Mouse (Mus musculus): ENCODE data around the gene Tcf12. TPM values are rescaled to one million over a fixed set of nuclear protein-coding genes. Genes with fewer than 3 reads are reported as not detected.

Tcf12 gene
- total RNA-seq, 2 experiments from 2014 or later: 41.0 to 50.0 TPM

DNA sequence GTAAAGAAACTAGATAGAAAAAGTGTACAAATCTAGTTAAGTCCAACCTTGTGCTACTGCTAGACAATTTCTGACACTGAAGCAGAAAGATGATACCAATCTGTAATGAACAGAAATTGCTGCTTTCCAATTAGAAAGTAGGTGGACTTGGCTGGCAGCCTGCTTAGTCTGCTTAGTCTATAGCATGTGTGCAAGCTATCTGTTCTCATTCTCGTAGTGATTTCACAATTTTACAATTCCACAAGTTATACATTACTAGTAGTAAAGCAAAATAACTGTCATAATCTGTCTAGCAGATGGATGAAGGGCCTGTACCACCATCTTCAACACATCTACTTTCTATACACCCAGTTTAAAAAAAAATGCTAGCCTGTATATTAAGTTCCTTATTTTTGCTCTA lies 175.5 kb downstream of the Tcf12 start:
- DNase-seq (ENCODE audit: extremely low spot score in 1 of 2, low spot score in 2 of 2): no peak
- intact Hi-C loops (cut with DNase I): no loop called here

DNA sequence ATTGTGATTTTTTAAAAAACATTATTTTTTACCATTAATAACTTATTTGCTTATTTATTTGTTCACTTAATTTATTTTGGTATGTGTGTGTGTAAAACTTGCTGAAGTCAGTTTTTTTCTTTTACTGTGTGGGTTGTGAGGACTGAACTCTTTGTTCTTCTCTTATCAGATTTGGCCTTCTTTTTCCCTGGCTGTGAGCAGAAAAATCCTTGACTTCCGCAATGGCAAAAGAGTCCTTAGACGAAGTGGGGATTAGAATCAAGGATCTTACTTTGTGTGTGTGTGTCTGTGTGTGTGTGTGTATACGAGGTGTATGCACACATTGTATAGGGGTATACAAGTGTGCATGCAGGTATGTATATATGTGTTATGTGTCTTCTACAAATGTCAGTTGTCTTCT lies 176.8 kb downstream of the Tcf12 start:
- no peak for DNase-seq (ENCODE audit: extremely low spot score in 1 of 2, low spot score in 2 of 2)
- intact Hi-C loops (cut with DNase I): no loop called here

- DNase-seq (ENCODE audit: extremely low spot score in 1 of 2, low spot score in 2 of 2): no peak
- intact Hi-C loops (cut with DNase I): no loop called here
Observed at GRCm38 (mm10) chr9:71931965-71932364, 179.7 kb downstream of the Tcf12 start.

DNA sequence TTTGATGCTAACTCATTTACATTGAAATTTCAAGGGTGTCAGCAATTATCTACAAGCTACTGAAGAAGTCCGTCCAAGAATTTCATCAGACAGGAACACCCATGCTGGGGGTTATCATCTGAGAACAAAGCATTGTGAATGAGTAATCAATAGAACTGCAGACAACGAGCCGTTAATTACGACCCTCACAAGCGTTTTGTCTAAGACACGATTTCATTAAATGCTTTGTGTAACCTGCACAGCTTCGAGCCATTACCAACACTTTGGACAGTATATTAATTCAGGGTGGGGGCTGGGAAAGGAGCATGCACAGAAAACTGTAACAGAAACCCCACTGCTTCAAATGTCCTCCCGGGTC lies 180.3 kb downstream of the Tcf12 start:
- DNase-seq (ENCODE audit: extremely low spot score in 1 of 2, low spot score in 2 of 2): no peak
- intact Hi-C loops (cut with DNase I): no loop called here

GRCm38 (mm10) chr9:71930431-71931357 lies 181.0 kb downstream of the Tcf12 start:
- intact Hi-C loops (cut with DNase I): no loop called here
- DNase-seq (ENCODE audit: extremely low spot score in 1 of 2, low spot score in 2 of 2): no peak

DNA sequence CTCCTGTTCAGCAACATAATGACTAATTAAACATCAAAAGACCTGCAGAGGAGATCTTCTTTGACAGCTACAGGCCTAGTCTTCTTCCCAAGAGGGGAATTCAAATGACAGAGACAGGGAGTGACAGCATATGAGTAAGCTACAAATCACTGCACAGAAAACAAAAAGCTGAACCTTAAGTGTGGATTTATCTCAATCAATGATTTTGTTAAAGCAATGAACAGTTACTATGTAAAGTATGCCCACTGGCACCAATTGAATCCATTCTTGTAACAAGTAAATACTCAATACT lies 195.1 kb downstream of the Tcf12 start:
- DNase-seq (ENCODE audit: extremely low spot score in 1 of 2, low spot score in 2 of 2): no peak
- intact Hi-C loops (cut with DNase I): no loop called here

DNA sequence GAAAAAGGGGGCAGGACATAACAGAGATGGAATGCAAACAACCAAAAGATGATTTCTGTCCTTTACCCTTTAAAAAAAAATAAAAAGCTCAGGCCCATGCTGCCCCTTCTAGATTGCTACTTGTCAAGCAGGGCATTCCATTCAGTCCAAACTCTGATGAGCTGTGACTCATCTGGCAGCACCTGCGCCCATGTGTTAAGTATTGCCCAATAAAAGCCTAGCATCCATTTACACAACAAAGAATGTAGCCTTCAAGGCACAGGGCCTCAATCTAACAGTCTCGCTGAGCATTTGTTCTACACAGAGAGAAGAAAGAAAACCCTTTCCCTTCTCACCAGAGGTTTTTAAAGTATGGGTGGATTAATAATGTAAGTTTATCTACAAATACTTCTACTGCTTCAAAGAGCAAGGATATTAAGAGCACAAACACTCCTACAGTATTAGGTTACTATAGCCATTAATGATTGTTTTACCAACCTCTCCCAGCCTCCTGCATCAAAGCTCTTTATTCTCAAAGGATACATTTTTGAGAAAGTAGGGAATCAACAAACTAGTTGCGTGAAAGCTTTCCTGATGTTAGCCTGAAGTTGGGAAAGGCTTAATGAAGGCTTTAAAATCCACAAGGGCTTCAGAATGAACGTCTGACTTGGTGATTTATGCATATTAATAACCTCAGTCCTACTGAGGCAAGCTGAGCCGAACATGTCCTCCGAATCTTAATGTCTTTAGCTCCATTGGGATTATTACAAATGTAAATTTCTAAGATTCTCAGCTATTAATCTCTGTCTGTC lies 195.6 kb downstream of the Tcf12 start:
- intact Hi-C loops (cut with DNase I): no loop called here
- no peak for DNase-seq (ENCODE audit: extremely low spot score in 1 of 2, low spot score in 2 of 2)

DNA sequence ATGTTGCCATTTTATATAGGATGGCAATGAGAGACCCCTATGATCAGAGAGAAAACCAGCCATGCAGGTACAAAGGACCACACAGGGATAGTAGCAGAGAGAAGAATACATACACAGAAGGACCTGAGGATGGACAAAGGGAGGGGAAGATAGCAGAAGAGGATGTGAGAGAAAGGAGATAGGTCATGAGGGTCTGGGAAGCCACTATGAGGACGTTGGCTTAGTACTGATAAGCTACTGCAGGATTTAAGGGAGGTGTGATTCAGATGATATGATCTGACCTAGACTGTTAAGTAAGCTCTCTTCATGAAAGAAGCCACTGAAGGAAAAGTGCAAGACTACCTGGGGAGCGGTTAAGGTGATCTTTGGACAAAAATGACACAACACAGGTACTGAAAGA lies 205.1 kb downstream of the Tcf12 start:
- intact Hi-C loops (cut with DNase I): no loop called here
- no peak for DNase-seq (ENCODE audit: extremely low spot score in 1 of 2, low spot score in 2 of 2)

DNA sequence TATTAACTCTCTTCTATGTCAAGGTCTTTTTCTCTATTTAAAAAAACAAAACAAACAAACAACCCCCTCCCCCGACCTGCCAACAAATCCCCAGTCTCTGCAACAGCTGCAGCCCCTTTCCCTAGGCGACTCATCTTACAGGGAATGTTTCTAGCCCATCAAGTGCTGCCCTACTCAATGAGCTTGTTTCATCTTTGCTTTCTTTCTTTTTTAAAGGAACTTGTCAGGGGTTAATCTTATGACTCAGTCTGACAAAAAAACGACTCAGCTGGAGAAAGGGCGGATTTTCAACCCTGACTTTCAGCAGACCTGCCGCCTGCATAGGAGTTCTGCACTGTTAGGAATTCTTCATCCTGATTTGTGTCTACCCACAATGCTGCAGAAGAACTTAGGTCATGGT lies 212.8 kb downstream of the Tcf12 start:
- DNase-seq (ENCODE audit: extremely low spot score in 1 of 2, low spot score in 2 of 2): no peak
- intact Hi-C loops (cut with DNase I): no loop called here

GRCm38 (mm10) chr9:71897399-71897798 lies 214.3 kb downstream of the Tcf12 start:
- DNase-seq (ENCODE audit: extremely low spot score in 1 of 2, low spot score in 2 of 2): peak; percentile 12 to 25
- intact Hi-C loops (cut with DNase I): no loop called here

DNA sequence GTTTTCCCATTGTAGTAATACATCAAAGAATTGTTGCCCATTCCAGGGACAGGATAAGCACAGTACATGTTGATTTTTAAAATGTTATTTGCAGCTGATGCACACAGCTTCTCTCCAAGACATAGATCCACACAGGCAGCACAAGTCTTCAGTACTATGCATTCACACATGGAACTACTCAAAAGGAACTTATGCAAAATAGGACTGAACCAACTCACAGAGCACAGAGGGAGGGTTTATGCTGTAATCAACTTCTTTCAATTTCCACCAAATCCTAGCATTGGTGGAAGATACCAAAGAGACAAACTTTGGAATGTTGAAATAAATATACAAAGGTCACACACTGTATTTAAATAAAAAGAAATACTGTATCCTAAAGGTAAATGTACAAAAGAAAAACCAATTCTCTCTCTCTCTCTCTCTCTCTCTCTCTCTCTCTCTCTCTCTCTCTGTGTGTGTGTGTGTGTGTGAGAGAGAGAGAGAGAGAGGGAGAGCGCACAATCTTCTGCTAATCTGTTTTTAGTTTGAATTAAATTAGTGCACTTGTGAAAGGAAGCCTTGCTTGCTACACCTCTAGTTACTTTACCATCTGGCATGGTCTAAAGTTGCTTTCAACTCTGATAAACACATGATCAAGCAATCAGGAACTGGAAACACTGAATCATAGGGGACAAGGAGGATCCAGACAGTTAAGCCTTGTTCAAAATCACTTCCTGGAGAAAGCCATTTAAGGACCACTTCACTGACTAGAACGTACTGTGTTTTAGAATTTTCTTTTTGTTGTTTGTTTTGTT lies 215.5 kb downstream of the Tcf12 start:
- DNase-seq (ENCODE audit: extremely low spot score in 1 of 2, low spot score in 2 of 2): no peak
- intact Hi-C loops (cut with DNase I): no loop called here

DNA sequence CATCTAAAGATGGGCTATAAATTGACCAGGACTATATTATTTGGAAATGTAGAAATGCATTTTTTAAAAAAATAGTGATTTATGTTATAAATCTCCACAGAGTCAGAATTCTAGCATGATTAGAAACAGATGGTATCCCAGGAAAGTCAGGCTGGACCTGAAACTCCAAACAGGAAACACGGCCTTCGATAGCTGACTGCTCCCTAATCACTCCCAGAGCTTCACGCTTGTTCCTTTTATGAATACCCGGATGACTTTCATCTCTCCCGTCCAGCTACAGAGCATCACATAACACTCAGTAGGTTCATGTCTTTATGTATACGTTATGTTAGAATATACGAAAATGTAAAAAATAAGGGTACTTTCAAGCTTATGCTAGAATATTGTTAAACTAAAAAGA lies 216.4 kb downstream of the Tcf12 start:
- intact Hi-C loops (cut with DNase I): no loop called here
- DNase-seq (ENCODE audit: extremely low spot score in 1 of 2, low spot score in 2 of 2): no peak

DNA sequence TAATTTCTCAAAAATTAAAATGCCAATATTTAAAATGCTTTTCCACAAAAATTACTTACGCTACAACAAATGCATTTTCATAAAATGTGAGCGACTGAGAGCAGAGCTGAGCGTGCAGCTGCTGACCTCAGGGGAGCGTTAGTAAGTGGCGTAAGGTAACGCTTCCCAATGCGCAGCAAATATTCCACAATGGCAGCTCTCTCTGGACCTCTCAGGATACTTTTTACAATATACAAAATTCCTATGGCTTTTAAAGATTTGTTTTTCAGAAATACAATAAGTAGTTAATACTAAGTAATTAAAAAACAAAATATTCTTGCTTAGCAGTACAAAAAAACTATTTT lies 216.8 kb downstream of the Tcf12 start:
- DNase-seq (ENCODE audit: extremely low spot score in 1 of 2, low spot score in 2 of 2): no peak
- intact Hi-C loops (cut with DNase I): no loop called here

DNA sequence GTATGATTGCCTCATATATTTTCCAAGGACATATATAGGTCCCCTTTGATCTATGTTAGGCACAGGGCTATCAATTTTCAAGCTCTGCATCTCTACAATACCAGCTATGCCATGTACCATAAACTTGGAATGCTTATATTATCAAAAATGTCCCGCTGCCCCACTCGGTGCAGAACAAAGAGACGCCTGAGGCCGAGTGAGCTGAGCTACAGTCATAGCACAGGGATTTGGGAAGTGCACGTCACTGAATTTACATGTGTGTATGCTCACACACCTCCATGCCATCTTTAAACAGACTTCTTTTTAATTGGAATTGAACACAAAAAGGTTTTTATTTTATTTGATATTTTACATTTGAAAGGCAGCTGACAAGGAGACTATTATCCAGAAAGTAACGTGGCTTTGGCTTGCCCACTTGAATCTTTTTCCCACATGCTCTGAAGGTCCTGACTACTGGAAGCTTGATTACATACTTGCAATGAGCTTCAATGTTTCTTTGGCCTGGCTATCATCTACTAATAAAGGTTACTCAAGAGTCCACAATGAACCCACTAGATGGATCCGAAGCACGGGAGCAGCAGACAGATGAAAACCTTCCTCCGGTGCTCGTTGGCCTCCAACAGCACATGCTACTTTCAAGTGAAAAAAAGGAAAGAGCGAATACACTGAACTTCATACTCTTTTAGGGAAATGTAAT lies 217.3 kb downstream of the Tcf12 start:
- DNase-seq (ENCODE audit: extremely low spot score in 1 of 2, low spot score in 2 of 2): no peak
- intact Hi-C loops (cut with DNase I): no loop called here

GRCm38 (mm10) chr9:71888450-71888849 lies 223.2 kb downstream of the Tcf12 start:
- intact Hi-C loops (cut with DNase I): no loop called here
- peak in 1 of 2 experiments; percentile 25 for DNase-seq (ENCODE audit: extremely low spot score in 1 of 2, low spot score in 2 of 2)

DNA sequence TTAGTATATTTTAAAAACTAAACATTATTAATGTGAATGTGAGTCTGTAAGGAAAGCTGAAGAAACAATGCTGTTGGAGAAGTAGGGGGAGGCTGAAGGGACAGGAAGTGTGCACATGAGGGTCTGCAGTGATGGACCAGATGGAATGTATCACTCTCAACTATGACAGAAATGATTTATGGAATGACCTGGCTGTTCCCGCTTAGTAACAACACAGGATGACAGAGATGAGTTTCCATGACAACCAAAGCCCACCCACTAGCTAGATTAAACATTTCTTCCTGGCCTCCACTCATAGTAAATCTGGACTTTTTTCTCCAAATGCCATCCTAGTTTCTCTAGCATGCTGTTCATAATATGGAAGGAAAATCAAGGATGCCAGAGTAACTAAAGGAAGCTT lies 231.0 kb downstream of the Tcf12 start:
- DNase-seq (ENCODE audit: extremely low spot score in 1 of 2, low spot score in 2 of 2): no peak
- intact Hi-C loops (cut with DNase I): no loop called here

DNA sequence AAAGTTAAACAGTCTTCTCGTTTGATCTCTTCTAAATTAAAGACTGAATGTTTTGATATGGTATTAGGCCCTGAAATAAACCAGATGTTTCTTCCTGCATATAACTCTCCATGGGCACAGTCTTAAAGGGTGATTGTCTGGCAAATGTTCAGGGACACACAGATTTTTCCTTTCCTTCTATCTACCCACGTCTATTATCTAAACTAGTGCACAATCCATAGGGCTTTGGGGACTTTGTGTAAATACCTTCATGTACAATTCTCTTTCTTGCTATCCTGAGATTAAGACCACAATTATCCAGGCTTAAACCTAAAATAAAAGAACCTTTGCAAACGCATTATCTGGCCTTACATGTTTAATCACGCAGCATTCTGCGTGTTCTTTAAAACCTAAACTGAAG lies 231.7 kb downstream of the Tcf12 start:
- intact Hi-C loops (cut with DNase I): no loop called here
- DNase-seq (ENCODE audit: extremely low spot score in 1 of 2, low spot score in 2 of 2): no peak

- intact Hi-C loops (cut with DNase I): no loop called here
- no peak for DNase-seq (ENCODE audit: extremely low spot score in 1 of 2, low spot score in 2 of 2)
Observed at GRCm38 (mm10) chr9:71879415-71879814, 232.3 kb downstream of the Tcf12 start.

DNA sequence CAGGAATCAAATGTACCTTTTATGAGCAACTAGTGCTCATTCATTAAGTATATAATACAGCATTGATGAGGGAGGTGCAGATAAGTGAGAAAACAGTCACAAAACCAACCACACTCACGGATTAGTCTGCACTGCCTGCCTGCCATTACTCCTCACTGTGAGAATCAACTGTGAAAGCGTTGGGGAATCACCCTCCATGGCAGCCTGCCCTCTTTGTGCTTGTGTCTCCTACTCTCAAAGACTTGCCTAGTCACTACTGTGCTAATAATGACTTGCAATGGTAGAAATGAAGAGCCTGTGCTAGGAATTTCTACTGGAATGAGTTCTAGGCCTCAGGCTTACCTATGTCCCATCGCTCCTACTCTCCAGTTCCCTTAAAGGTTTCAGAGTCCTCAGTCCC lies 233.8 kb downstream of the Tcf12 start:
- intact Hi-C loops (cut with DNase I): no loop called here
- DNase-seq (ENCODE audit: extremely low spot score in 1 of 2, low spot score in 2 of 2): no peak

All from left cerebral cortex, postnatal 10 days (tissue).